ENCODE assay signal across 24 mouse cellular contexts in the genomic region with DNA sequence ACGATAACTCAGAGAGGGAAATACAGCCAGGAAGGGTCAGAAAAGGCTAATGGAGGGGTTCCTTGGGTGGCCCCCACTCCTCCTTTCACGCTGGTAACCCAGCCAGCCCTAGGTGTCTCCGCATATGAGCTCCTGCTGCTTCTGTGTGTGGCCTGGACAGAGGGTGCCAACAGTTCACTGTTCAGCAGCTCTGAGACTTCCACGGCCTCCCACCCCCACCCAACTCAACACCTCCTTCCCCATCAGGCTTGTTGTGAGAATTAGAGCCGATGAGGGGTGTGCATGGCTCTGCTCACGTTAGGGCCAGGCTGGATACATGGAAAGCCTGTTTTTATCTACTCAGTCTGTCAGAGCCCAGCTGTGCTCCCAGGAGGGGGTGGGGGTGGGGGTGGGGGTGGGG. TPM values are rescaled to one million over a fixed set of nuclear protein-coding genes. Genes with fewer than 3 reads are reported as not detected.
DNase-seq lines count a peak whose midpoint lies in the region; ATAC-seq and TF ChIP-seq lines count a peak whose summit lies in the region.
"Had no signal": no experiment of that assay in that cellular context is flagged by ENCODE, and none has a peak within 500 bp of the region (broad histone marks: within the 10 kb centered on the region; RNA-seq: fewer than 3 reads in every experiment).

No protein-coding gene starts in this region.

- no peak for ATAC-seq in hindbrain, embryonic 15.5 days (ENCODE audit: low FRiP score, low read depth)
- ATAC-seq in neural tube, embryonic 14.5 days (ENCODE audit: low read depth) = no peak
- ATAC-seq: intestine, embryonic 15.5 days had no signal

- H3K4me1 ChIP-seq in cerebellum, adult 2 months (ENCODE audit: control insufficient read depth, insufficient read depth, low read length) = peaks cover 37% of the 10 kb centered on the region
- H3K4me1 ChIP-seq in hindbrain, embryonic 15.5 days (replicated peaks) = peaks cover 60% of the 10 kb centered on the region
- peaks cover 30% of the 10 kb centered on the region for H3K4me1 ChIP-seq in neural tube, embryonic 14.5 days (ENCODE audit: control insufficient read depth, insufficient read depth, low read length)

- no peaks in the 10 kb centered on the region for H3K9me3 ChIP-seq in hindbrain, embryonic 15.5 days
- no peaks in the 10 kb centered on the region for H3K9me3 ChIP-seq in neural tube, embryonic 14.5 days (ENCODE audit: control insufficient read depth, low read length)
- H3K9me3 ChIP-seq: embryonic facial prominence, embryonic 13.5 days; heart, embryonic 12.5 days; intestine, embryonic 15.5 days; kidney, embryonic 15.5 days; limb, embryonic 10.5 days had no signal

- WGBS in cerebellum, adult 2 months = 10% methylated on average over 6 of the region's 6 CpGs
- WGBS in hindbrain, embryonic 15.5 days = 44% methylated on average over 6 of the region's 6 CpGs
- WGBS in neural tube, embryonic 14.5 days = 44% methylated on average over 6 of the region's 6 CpGs

- TF ChIP-seq CTCF in cerebellum, adult 2 months (IDR thresholded peaks at IDR 0.05; ENCODE audit: borderline replicate concordance, insufficient read depth, low read depth, low read length) = no peak
- TF ChIP-seq CTCF in layer of hippocampus, adult 2 months (conservative IDR thresholded peaks at IDR 0.05) = no peak

- peak in 1 of 2 experiments; percentile 43 for DNase-seq in cerebellum, adult 2 months
- DNase-seq in cerebellum, adult 18-20 months = no peak
- DNase-seq in layer of hippocampus, adult 2 months (ENCODE audit: low spot score in 2 of 2) = no peak
- DNase-seq in layer of hippocampus, adult 18-20 months (ENCODE audit: low spot score in 2 of 2) = no peak
- no peak for DNase-seq in embryo, embryonic 9.5 days (ENCODE audit: extremely low spot score)
- DNase-seq in thymus, postnatal 10 days (ENCODE audit: low spot score in 2 of 2) = no peak
- DNase-seq: adrenal gland, adult 2 months; lung, adult 2 months; lung, postnatal 4 days had no signal

- H3K27ac ChIP-seq in cerebellum, adult 2 months (ENCODE audit: insufficient read depth, low read length) = peak overlapping the region; percentile 72
- H3K27ac ChIP-seq in layer of hippocampus, adult 2 months = peak overlapping the region; percentile 75; the same call in 1 of the 2 replicates
- no peak overlapping the region for H3K27ac ChIP-seq in hindbrain, embryonic 15.5 days (replicated peaks)
- no peak overlapping the region for H3K27ac ChIP-seq in neural tube, embryonic 14.5 days (ENCODE audit: low read depth, low read length)
- H3K27ac ChIP-seq: embryonic facial prominence, embryonic 13.5 days; intestine, embryonic 15.5 days; kidney, embryonic 15.5 days; limb, embryonic 10.5 days had no signal

- no peaks in the 10 kb centered on the region for H3K27me3 ChIP-seq in cerebellum, adult 2 months (ENCODE audit: control insufficient read depth, insufficient read depth, low read length)
- no peaks in the 10 kb centered on the region for H3K27me3 ChIP-seq in hindbrain, embryonic 15.5 days
- no peaks in the 10 kb centered on the region for H3K27me3 ChIP-seq in neural tube, embryonic 14.5 days (ENCODE audit: control insufficient read depth, insufficient read depth, low read length)

- no peak for TF ChIP-seq POLR2A in cerebellum, adult 2 months (IDR thresholded peaks at IDR 0.05; ENCODE audit: borderline replicate concordance, insufficient read depth, low read length)

- peak overlapping the region; percentile 39 for H3K4me3 ChIP-seq in cerebellum, adult 2 months (replicated peaks; ENCODE audit: insufficient read depth, low read depth, low read length)
- H3K4me3 ChIP-seq in layer of hippocampus, adult 2 months = peak overlapping the region; percentile 33
- no peak overlapping the region for H3K4me3 ChIP-seq in hindbrain, embryonic 15.5 days
- H3K4me3 ChIP-seq in neural tube, embryonic 14.5 days (ENCODE audit: low read depth, low read length) = no peak overlapping the region
- H3K4me3 ChIP-seq: embryonic facial prominence, embryonic 13.5 days; heart, embryonic 12.5 days; intestine, embryonic 15.5 days; kidney, embryonic 15.5 days; limb, embryonic 10.5 days had no signal

- no peak overlapping the region for H3K9ac ChIP-seq in hindbrain, embryonic 15.5 days
- no peak overlapping the region for H3K9ac ChIP-seq in neural tube, embryonic 14.5 days (replicated peaks; ENCODE audit: low read depth, low read length)
- H3K9ac ChIP-seq: embryonic facial prominence, embryonic 13.5 days; heart, embryonic 12.5 days; intestine, embryonic 15.5 days; kidney, embryonic 15.5 days had no signal

- H3K4me2 ChIP-seq in hindbrain, embryonic 15.5 days = peak overlapping the region; percentile 84
- peak overlapping the region; percentile 14; the same call in 1 of the 2 replicates for H3K4me2 ChIP-seq in neural tube, embryonic 14.5 days (ENCODE audit: low read depth, low read length)
- H3K4me2 ChIP-seq: embryonic facial prominence, embryonic 13.5 days; heart, embryonic 12.5 days; intestine, embryonic 15.5 days; kidney, embryonic 15.5 days; liver, embryonic 11.5 days had no signal

- H3K36me3 ChIP-seq in hindbrain, embryonic 15.5 days = peaks cover 7% of the 10 kb centered on the region
- H3K36me3 ChIP-seq in neural tube, embryonic 14.5 days (ENCODE audit: control insufficient read depth, insufficient read depth, low read length) = no peaks in the 10 kb centered on the region
- H3K36me3 ChIP-seq: embryonic facial prominence, embryonic 13.5 days; heart, embryonic 12.5 days; intestine, embryonic 15.5 days; kidney, embryonic 15.5 days; limb, embryonic 10.5 days had no signal

RNA-seq across cellular contexts. Expression of a gene that starts 3.6 kb away (rescaled TPM):
- 41.4 and 45.4 TPM in 2 replicates for polyA plus RNA-seq in cerebellum, adult 2 months (2012; rRNA removed)
- 100 to 1,000 TPM; 146 to 150 TPM for total RNA-seq in layer of hippocampus, adult 2 months (2021)
- total RNA-seq in layer of hippocampus, adult 18-20 months (2021) = 100 to 1,000 TPM; 146 to 150 TPM
- 24.8 and 33.9 TPM in 2 replicates for polyA plus RNA-seq in hindbrain, embryonic 15.5 days (2015; fragmentation: Nextera tagmentation; extraction: Ambion mirVana)
- polyA plus RNA-seq in neural tube, embryonic 14.5 days (2014; fragmentation: Nextera tagmentation; extraction: Ambion mirVana) = 17.3 and 19.6 TPM in 2 replicates
- total RNA-seq: gastrocnemius, adult 18-20 months; heart, postnatal 25 days; MEL; monocyte, adult 5-6 weeks had no signal

RNA-seq across cellular contexts. Expression of a gene that starts 20.3 kb away (rescaled TPM):
- polyA plus RNA-seq in cerebellum, adult 2 months (2012; rRNA removed) = 851 and 853 TPM in 2 replicates
- 100 to 1,000 TPM; 655 to 657 TPM for total RNA-seq in layer of hippocampus, adult 2 months (2021)
- 100 to 1,000 TPM; 687 to 705 TPM for total RNA-seq in layer of hippocampus, adult 18-20 months (2021)
- polyA plus RNA-seq in hindbrain, embryonic 15.5 days (2015; fragmentation: Nextera tagmentation; extraction: Ambion mirVana) = 77.2 and 95.2 TPM in 2 replicates
- polyA plus RNA-seq in neural tube, embryonic 14.5 days (2014; fragmentation: Nextera tagmentation; extraction: Ambion mirVana) = 61.3 and 118 TPM in 2 replicates
- total RNA-seq: gastrocnemius, adult 18-20 months; heart, postnatal 25 days; MEL; monocyte, adult 5-6 weeks had no signal
- polyA plus RNA-seq: gonadal fat pad, adult 2 months; limb, embryonic 10.5 days; liver, embryonic 11.5 days; lung, adult 2 months had no signal

RNA-seq across cellular contexts. Expression of a gene that starts 37.7 kb away (rescaled TPM):
- not detected in 2 replicates for polyA plus RNA-seq in cerebellum, adult 2 months (2012; rRNA removed)
- not detected for total RNA-seq in layer of hippocampus, adult 2 months (2021)
- total RNA-seq in layer of hippocampus, adult 18-20 months (2021) = not detected
- polyA plus RNA-seq in hindbrain, embryonic 15.5 days (2015; fragmentation: Nextera tagmentation; extraction: Ambion mirVana) = not detected in 2 replicates
- polyA plus RNA-seq in neural tube, embryonic 14.5 days (2014; fragmentation: Nextera tagmentation; extraction: Ambion mirVana) = not detected in 2 replicates
- total RNA-seq: adrenal gland, adult 2 months; gastrocnemius, adult 18-20 months; heart, postnatal 25 days; left cerebral cortex, adult 18-20 months; MEL; monocyte, adult 5-6 weeks had no signal
- polyA plus RNA-seq: adrenal gland, adult 2 months; cortical plate, adult 2 months; embryonic facial prominence, embryonic 13.5 days; gonadal fat pad, adult 2 months; heart, embryonic 12.5 days; intestine, embryonic 15.5 days; kidney, embryonic 15.5 days; limb, embryonic 10.5 days; liver, embryonic 11.5 days; lung, adult 2 months had no signal

RNA-seq across cellular contexts. Expression of a gene that starts 43.1 kb away (rescaled TPM):
- 87.9 and 89.8 TPM in 2 replicates for polyA plus RNA-seq in cerebellum, adult 2 months (2012; rRNA removed)
- 10 to 100 TPM; 96.7 to 97.7 TPM for total RNA-seq in layer of hippocampus, adult 2 months (2021)
- 10 to 100 TPM; 75.8 to 78.0 TPM for total RNA-seq in layer of hippocampus, adult 18-20 months (2021)
- 95.7 and 98.3 TPM in 2 replicates for polyA plus RNA-seq in hindbrain, embryonic 15.5 days (2015; fragmentation: Nextera tagmentation; extraction: Ambion mirVana)
- 78.1 and 82.3 TPM in 2 replicates for polyA plus RNA-seq in neural tube, embryonic 14.5 days (2014; fragmentation: Nextera tagmentation; extraction: Ambion mirVana)

RNA-seq across cellular contexts. Expression of a gene that starts 44.8 kb away (rescaled TPM):
- polyA plus RNA-seq in cerebellum, adult 2 months (2012; rRNA removed) = 0.16 and 0.23 TPM in 2 replicates
- under 1 TPM; 0.33 to 0.44 TPM for total RNA-seq in layer of hippocampus, adult 2 months (2021)
- under 1 TPM; 0.20 to 0.22 TPM for total RNA-seq in layer of hippocampus, adult 18-20 months (2021)
- polyA plus RNA-seq in hindbrain, embryonic 15.5 days (2015; fragmentation: Nextera tagmentation; extraction: Ambion mirVana) = 0.17 and 0.26 TPM in 2 replicates
- polyA plus RNA-seq in neural tube, embryonic 14.5 days (2014; fragmentation: Nextera tagmentation; extraction: Ambion mirVana) = 0.21 and 0.29 TPM in 2 replicates
- total RNA-seq: gastrocnemius, adult 18-20 months; heart, postnatal 25 days; MEL had no signal
- polyA plus RNA-seq: adrenal gland, adult 2 months; embryonic facial prominence, embryonic 13.5 days; limb, embryonic 10.5 days had no signal

Comparison
In these comparisons a context has a peak if more than half of its experiments do, and no peak if none do; other contexts are left out.
1. H3K27ac ChIP-seq: peak in cerebellum, adult 2 months (single experiment) and layer of hippocampus, adult 2 months (single experiment); none in hindbrain, embryonic 15.5 days (single experiment) and neural tube, embryonic 14.5 days (single experiment).
2. H3K4me3 ChIP-seq: peak in cerebellum, adult 2 months (single experiment) and layer of hippocampus, adult 2 months (single experiment); none in hindbrain, embryonic 15.5 days (single experiment) and neural tube, embryonic 14.5 days (single experiment).